Mouse (Mus musculus) heart, embryonic 16.5 days (tissue): ENCODE results near the gene Carmil1. TPM values are rescaled to one million over a fixed set of nuclear protein-coding genes. Genes with fewer than 3 reads are reported as not detected.
A peak's percentile ranks its signal among the peaks of the same experiment; 100 is the strongest.
"Not testable (repeated sequence)": the region's sequence is repeated elsewhere in the genome, so short reads cannot be mapped to it uniquely, and the experiment has no call there.

Experiments
- ATAC-seq: fragments of 200-750 bp; cut with Nextera tagmentation; replicated peaks from 2 replicates; pipeline ENCODE4 v1.8.0; 2017; ENCODE audit warnings: moderate number of reproducible peaks; ENCODE audit not compliant: insufficient read depth, low FRiP score; ENCODE audit errors: extremely low read depth
- H3K27ac ChIP-seq: fragments of 300-500 bp; sonication (generic); 2 replicates; pipeline ENCODE4 v1.5.1; 2014; ENCODE audit warnings: mild to moderate bottlenecking, low read length, control low read depth, moderate library complexity
- H3K27me3 ChIP-seq: fragments of 300-500 bp; sonication (generic); 2 replicates; pipeline ENCODE4 v1.6.1; 2014; ENCODE audit warnings: low read length, mixed read lengths; ENCODE audit not compliant: control insufficient read depth, insufficient read depth
- H3K36me3 ChIP-seq: fragments of 300-500 bp; sonication (generic); 2 replicates; pipeline ENCODE4 v1.6.1; 2014; ENCODE audit not compliant: control insufficient read depth, insufficient read depth
- H3K4me1 ChIP-seq: fragments of 300-500 bp; sonication (generic); 2 replicates; pipeline ENCODE4 v1.6.1; 2014; ENCODE audit warnings: low read length, mixed read lengths; ENCODE audit not compliant: control insufficient read depth, insufficient read depth
- H3K4me2 ChIP-seq: fragments of 300-500 bp; sonication (generic); 2 replicates; pipeline ENCODE4 v1.6.1; 2014; ENCODE audit warnings: low read depth, mild to moderate bottlenecking, control low read depth, low read length
- H3K4me3 ChIP-seq: fragments of 300-500 bp; sonication (generic); 2 replicates; pipeline ENCODE4 v1.5.1; 2014; ENCODE audit warnings: mild to moderate bottlenecking, control low read depth, low read length
- H3K9ac ChIP-seq: fragments of 300-500 bp; sonication (generic); 2 replicates; pipeline ENCODE4 v1.6.1; 2014; ENCODE audit warnings: low read length, control low read depth
- H3K9me3 ChIP-seq: fragments of 300-500 bp; sonication (generic); replicated peaks from 2 replicates; pipeline ENCODE4 v1.6.1; 2016; ENCODE audit warnings: low read length; ENCODE audit not compliant: control insufficient read depth
- WGBS: fragments of 180-500 bp; shearing (Covaris S2); extraction: QIAGEN DNeasy Blood & Tissue Kit; methylation state at CpG from one replicate; pipeline ENCODE4 v1.1.7; 2014; 5-methylcytosine and 5-hydroxymethylcytosine counted together
- polyA plus RNA-seq: library from polyadenylated mRNA; unstranded; fragments of >200 nt; fragmentation: Nextera tagmentation; extraction: Ambion mirVana; gene quantifications from 2 replicates; pipeline ENCODE4 v1.2.1, GENCODE M21; 2015

Gene Carmil1
- polyA plus RNA-seq, 1 experiment from 2014 or later = 8.4 TPM

GRCm38 (mm10) chr13:24108282-24108681, 172.3 kb downstream of the Carmil1 start:
- peak; percentile 70; the same call in 1 of the 2 replicates for ATAC-seq
- H3K27me3 ChIP-seq = peaks cover 17% of the 10 kb centered on the region

DNA sequence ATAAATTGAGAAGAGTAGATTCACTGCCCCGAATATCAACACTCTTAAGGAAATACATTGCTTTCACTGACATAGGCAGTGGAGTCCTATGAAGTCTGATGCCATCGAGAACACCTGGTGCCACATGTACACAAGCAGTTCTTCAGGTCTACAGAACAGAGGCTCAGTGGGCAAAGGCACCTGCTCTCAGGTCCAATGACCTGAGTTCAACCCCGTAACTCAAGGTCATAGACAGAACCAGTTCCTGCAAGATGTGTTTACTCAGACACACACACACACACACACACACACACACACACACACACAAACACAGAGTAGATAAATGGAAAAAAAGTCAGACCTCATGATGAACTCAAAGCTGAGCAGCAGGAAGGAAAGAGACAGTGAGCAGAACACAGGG, 173.5 kb downstream of the Carmil1 start:
- Histone ChIP-seq H3K36me3 (no peaks in the 10 kb centered on the region), H3K4me2 (no peak overlapping the region), H3K9me3 (no peaks in the 10 kb centered on the region), H3K27ac (no peak overlapping the region), H3K9ac (no peak overlapping the region), H3K4me3 (no peak overlapping the region), H3K27me3 (peaks cover 13% of the 10 kb centered on the region), H3K4me1 (peaks cover 6% of the 10 kb centered on the region; the same call in 1 of the 2 replicates)
- ATAC-seq = no peak
- WGBS = 91% methylated on average over 3 of the region's 3 CpGs

More at GRCm38 (mm10) chr13:24108282-24108681, 172.3 kb downstream of the Carmil1 start:
- 13% methylated on average over 7 of the region's 7 CpGs for WGBS
- H3K4me3 ChIP-seq = no peak overlapping the region
- no peak overlapping the region for H3K4me2 ChIP-seq
- no peak overlapping the region for H3K27ac ChIP-seq
- H3K9me3 ChIP-seq = no peaks in the 10 kb centered on the region
- H3K4me1 ChIP-seq = peaks cover 6% of the 10 kb centered on the region; the same call in 1 of the 2 replicates
- no peak overlapping the region for H3K9ac ChIP-seq
- H3K36me3 ChIP-seq = no peaks in the 10 kb centered on the region

DNA sequence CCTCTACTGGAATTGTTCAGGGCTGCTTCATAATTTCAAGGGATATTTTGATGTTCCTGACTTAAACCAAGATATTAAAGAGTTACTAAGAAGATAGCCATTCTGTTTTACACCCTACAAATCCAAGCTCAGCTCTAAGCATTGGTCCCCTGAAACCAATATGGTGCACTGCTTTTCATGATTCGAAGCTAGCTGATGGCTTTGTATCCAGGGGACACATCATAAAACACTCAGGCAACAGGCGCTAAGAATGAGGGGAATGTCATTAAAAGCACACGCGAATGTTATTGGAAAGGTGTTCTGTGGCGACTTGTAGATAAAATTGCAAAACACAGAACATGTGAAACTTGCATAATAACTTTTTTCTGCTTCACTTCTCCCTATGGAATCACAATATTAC, 174.8 kb downstream of the Carmil1 start:
- Histone ChIP-seq H3K27ac (no peak overlapping the region), H3K4me1 (peaks cover 10% of the 10 kb centered on the region), H3K36me3 (no peaks in the 10 kb centered on the region), H3K9ac (no peak overlapping the region), H3K4me3 (no peak overlapping the region), H3K27me3 (peaks cover 6% of the 10 kb centered on the region), H3K4me2 (no peak overlapping the region), H3K9me3 (no peaks in the 10 kb centered on the region)
- WGBS = 80% methylated on average over 5 of the region's 5 CpGs
- ATAC-seq = no peak

DNA sequence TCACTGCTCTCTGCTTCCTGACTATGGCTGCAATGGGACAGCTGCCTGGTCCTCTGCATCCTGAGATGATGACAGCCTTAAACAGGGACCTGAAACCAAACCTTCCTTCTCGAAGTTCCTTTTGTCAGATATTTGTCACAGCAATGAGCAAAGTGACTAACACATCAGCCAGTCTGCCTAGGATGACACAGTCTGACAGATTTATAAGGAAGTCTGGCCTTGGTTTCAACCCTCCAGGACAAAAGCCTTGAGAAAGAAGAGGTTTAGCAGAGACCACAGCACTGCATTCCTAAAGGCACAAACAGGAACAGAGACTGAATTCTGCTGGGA, 175.3 kb downstream of the Carmil1 start:
- Histone ChIP-seq H3K27me3 (peaks cover 5% of the 10 kb centered on the region), H3K4me1 (peaks cover 10% of the 10 kb centered on the region), H3K36me3 (no peaks in the 10 kb centered on the region), H3K4me2 (no peak overlapping the region), H3K4me3 (no peak overlapping the region), H3K9me3 (no peaks in the 10 kb centered on the region), H3K9ac (no peak overlapping the region), H3K27ac (no peak overlapping the region)
- 71% methylated on average over 1 of the region's 1 CpGs for WGBS
- ATAC-seq = no peak

DNA sequence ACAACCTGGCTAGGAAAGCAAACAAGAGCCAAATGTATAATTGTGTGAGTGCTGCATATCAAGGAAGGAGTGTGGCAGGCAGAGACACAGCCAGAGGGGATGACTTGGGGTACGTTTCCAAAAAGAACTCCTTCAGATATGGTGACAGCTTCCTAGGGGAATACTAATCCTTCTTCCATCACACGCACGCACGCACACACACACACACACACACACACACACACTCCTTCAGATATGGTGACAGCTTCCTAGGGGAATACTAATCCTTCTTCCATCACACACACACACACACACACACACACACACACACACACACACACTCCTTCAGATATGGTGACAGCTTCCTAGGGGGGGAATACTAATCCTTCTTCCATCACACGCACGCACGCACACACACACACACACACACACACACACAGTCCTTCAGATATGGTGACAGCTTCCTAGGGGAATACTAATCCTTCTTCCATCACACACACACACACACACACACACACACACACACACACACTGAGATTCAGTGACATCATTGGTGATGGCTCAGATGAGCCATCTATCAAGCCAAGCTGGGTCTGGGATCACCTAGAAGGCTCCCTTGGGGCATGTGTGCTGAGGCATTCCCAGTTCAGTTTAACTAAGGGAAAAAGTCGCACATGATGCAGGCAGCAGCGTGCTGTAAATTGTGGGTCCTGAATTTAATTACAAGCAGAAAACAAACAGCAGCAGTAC, 175.8 kb downstream of the Carmil1 start:
- H3K27me3 ChIP-seq = not testable (repeated sequence)
- 67% methylated on average over 9 of the region's 9 CpGs for WGBS

DNA sequence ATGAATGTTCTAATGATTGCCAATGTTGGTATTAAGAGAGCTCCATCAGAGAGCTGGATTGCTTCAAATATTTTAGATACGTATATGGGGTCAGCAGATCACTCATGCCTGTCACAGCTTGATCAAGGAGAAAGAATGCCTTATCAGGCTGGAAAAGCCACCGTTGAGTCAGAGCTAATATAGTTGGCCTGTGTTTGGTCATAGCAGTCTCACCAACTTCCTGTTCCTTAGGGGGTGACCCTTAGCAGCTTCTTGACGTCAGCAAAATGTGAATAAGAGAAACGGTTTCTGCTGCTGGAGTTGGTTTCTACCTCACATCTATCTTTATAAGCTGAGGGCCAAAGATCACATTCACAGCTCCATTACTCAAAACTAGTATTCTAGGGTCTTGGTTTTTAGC, 176.6 kb downstream of the Carmil1 start:
- no peak overlapping the region for H3K4me3 ChIP-seq
- ATAC-seq = 0 out of 2 replicates have a peak, but pooled peaks have one; percentile 41
- no peaks in the 10 kb centered on the region for H3K9me3 ChIP-seq
- H3K9ac ChIP-seq = no peak overlapping the region
- 32% methylated on average over 4 of the region's 4 CpGs for WGBS
- no peak overlapping the region for H3K27ac ChIP-seq
- peaks cover 10% of the 10 kb centered on the region for H3K4me1 ChIP-seq
- no peak overlapping the region for H3K4me2 ChIP-seq
- H3K36me3 ChIP-seq = no peaks in the 10 kb centered on the region
- H3K27me3 ChIP-seq = peaks cover 2% of the 10 kb centered on the region

More for the DNA sequence above, 175.8 kb downstream of the Carmil1 start:
- H3K36me3 ChIP-seq, H3K4me1 ChIP-seq, H3K9ac ChIP-seq, H3K9me3 ChIP-seq, H3K4me2 ChIP-seq, H3K27ac ChIP-seq, H3K4me3 ChIP-seq, ATAC-seq: not testable (repeated sequence)

- H3K27me3 ChIP-seq = peaks cover 4% of the 10 kb centered on the region
- H3K9me3 ChIP-seq = no peaks in the 10 kb centered on the region
- peaks cover 10% of the 10 kb centered on the region for H3K4me1 ChIP-seq
- H3K9ac ChIP-seq = no peak overlapping the region
- H3K4me2 ChIP-seq = no peak overlapping the region
- H3K4me3 ChIP-seq = no peak overlapping the region
- H3K27ac ChIP-seq = no peak overlapping the region
- WGBS = 96% methylated on average over 2 of the region's 2 CpGs
- no peaks in the 10 kb centered on the region for H3K36me3 ChIP-seq
- no peak for ATAC-seq
These were observed 177.4 kb downstream of the Carmil1 start for GRCm38 (mm10) chr13:24103152-24103551.

DNA sequence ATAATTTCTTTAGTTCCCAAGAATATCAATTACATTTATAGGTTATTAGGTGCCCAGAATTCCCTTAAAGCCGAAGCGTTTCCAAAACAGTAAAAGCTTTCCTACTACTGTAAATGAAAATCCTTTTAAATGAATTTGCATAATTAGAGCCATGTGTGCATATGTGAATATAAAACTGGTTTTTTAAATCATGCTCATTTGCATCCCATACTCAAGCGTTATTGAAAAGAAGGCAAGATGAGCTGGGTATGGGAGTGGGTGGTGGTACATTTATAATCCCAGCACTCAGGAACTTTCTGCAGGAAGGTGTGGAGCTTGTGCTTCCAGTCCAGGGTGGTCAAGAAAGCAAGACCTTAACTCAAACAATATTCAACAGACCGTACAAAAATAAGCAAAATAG, 178.3 kb downstream of the Carmil1 start:
- H3K4me1 ChIP-seq = peaks cover 10% of the 10 kb centered on the region
- 97% methylated on average over 4 of the region's 4 CpGs for WGBS
- ATAC-seq = no peak
- H3K4me2 ChIP-seq = no peak overlapping the region
- no peak overlapping the region for H3K9ac ChIP-seq
- H3K4me3 ChIP-seq = no peak overlapping the region
- no peaks in the 10 kb centered on the region for H3K36me3 ChIP-seq
- H3K27me3 ChIP-seq = peaks cover 4% of the 10 kb centered on the region
- H3K9me3 ChIP-seq = no peaks in the 10 kb centered on the region
- no peak overlapping the region for H3K27ac ChIP-seq

DNA sequence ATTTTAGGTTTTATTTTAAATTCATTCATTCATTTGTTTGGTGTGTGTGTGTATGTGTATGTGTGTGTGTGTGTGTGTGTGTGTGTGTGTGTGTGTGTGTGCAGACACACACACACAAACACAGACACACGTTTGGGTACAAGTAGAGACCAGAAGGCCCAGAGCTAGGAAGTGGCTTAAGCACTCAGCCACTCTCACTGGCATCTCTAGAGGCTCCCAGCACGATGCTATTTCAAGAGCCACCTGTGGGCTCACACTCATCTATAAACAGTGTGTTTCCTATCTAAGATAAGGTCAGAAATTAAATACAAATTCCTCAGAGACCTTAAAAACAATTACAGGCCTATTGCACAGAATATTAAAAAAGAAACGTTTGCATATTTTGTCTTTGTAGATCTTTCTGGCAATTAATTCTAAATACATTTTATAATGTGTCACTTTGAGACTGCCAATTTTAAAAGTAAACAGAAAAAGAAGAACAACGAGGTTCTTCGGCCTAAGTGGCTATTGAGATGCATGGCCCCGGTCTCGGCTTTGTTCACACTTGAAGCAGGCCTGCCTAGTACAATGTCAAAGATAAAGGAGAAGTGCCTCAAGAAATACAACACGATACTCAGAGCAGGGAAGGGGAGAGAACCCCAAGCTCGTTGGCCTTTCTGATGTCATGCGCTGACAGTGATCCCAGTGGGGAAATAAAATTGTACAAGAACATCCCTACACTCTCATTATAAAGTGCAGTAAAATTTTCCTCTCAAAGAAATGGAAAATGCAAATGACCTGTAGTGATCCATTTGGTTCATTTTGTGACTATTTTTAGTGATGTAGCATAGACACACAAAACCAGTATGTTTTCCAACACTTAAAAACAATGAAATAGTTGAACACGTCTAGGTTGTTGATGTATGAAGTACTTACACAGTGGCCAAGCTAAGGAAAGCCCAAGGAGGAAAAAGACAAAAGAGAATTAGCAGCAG, 179.2 kb downstream of the Carmil1 start:
- Histone ChIP-seq H3K4me1 (peaks cover 10% of the 10 kb centered on the region), H3K9me3 (no peaks in the 10 kb centered on the region), H3K4me2 (no peak overlapping the region), H3K9ac (no peak overlapping the region), H3K27ac (no peak overlapping the region), H3K27me3 (peaks cover 4% of the 10 kb centered on the region; the same call in 1 of the 2 replicates), H3K4me3 (no peak overlapping the region), H3K36me3 (no peaks in the 10 kb centered on the region)
- WGBS = 37% methylated on average over 11 of the region's 11 CpGs
- ATAC-seq = no peak
